Mouse (Mus musculus): ENCODE measurements at regions not wholly inside any gene's neighbourhood (a gene's known extent, or its start where the extent isn't known, plus 50 kb on each side); places are given as distances from the start of the nearest gene placed in this dataset.

DNA sequence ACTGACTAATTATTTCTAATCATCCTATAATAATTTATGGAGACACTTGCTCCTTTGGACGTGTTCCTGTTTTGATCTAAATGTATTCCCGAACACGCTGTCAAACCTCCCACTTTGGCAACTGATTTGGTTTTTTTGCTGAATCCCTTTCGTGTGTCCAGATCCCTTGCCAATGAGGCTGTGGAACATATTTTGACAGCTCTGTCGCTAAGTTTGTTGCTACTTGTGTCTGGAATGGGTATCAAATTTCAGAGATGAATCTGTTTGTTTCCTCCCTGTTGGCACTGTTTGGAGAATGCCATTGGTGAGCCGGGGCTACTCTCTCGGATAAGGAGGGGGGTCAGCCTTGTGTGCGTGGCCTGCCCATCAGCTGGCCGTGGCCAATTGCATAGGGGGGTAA lies 277.2 kb upstream of the Tshz3 start:
- peak; percentile 10 to 63 for DNase-seq (ENCODE audit: low spot score in 2 of 2)
- intact Hi-C loops (cut with DNase I) = no loop called here

- peak; percentile 31 to 89 for DNase-seq (ENCODE audit: low spot score in 2 of 2)
- intact Hi-C loops (cut with DNase I) = no loop called here
Measured at GRCm38 (mm10) chr7:36449181-36449915, 248.6 kb upstream of the Tshz3 start.

DNA sequence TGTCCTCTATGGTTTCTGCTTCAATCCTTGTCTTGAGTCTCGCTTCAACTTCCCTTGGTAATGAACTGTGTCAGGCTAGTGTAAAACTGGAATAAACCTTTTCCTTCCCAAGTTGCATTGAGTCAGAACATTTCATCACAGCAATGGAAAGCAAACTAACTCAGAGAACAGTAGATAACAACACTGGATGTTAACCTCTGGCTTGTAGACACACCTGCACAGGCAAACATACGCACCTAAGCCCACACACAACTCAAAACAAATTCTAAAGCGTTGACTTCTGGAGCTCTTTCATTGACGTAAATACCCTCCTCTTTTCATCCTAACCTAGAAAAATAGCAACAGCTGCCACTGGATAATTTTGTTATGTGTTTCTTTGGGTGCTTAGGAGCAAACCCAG lies 244.1 kb upstream of the Tshz3 start:
- intact Hi-C loops (cut with DNase I) = loop anchor here (10.0 kb wide), 2 partner anchors 119 to 549 kb away; no protein-coding TSS in a partner anchor
- no peak for DNase-seq (ENCODE audit: low spot score in 2 of 2)

DNA sequence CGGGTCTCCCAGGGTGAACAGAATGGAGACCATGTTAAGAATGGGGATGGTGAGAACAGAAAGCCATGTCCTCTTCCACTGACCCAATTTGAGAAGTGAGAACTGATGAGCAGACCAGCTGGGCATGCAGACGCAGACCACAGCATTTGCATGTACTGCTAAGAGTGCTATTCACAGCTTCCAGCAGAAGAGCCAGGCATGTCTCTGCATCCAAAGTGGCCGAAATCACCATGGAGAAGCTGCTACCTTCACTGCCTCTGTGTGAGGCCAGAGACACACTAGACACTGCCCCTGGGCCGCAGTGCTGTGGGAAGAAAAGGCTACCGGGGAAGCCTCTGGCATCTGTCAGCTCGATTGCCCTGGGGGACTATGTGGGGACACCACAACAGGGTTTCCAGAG lies 241.8 kb upstream of the Tshz3 start:
- intact Hi-C loops (cut with DNase I) = loop anchor here (10.0 kb wide), 2 partner anchors 121 to 551 kb away; no protein-coding TSS in a partner anchor
- DNase-seq (ENCODE audit: low spot score in 2 of 2) = peak in 1 of 2 experiments; percentile 43

- no peak for DNase-seq (ENCODE audit: low spot score in 2 of 2)
- intact Hi-C loops (cut with DNase I) = no loop called here
Measured at GRCm38 (mm10) chr7:36462422-36462833, 235.5 kb upstream of the Tshz3 start.

DNA sequence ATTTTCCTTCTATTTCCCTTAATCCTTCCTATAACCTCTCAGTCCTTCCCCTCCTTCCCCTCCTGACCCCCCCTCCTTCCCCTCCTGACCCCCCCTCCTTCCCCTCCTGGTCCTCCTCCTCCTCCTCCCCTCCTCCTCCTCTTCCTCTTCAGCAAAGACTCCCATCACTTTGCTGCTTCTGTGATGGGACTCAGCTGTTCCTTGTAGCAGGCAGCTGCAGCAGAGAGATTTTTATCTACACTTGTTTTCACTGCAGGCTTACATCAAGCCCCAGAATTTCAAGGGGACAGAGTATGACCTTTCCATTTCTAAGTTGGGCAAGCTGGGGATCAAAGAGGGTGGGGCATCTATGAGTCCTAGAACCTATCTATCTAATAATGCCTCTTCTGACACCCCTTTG lies 228.5 kb upstream of the Tshz3 start:
- DNase-seq (ENCODE audit: low spot score in 2 of 2) = no peak
- intact Hi-C loops (cut with DNase I) = no loop called here

GRCm38 (mm10) chr7:36473532-36473931 lies 224.4 kb upstream of the Tshz3 start:
- no peak for DNase-seq (ENCODE audit: low spot score in 2 of 2)
- intact Hi-C loops (cut with DNase I) = no loop called here

DNA sequence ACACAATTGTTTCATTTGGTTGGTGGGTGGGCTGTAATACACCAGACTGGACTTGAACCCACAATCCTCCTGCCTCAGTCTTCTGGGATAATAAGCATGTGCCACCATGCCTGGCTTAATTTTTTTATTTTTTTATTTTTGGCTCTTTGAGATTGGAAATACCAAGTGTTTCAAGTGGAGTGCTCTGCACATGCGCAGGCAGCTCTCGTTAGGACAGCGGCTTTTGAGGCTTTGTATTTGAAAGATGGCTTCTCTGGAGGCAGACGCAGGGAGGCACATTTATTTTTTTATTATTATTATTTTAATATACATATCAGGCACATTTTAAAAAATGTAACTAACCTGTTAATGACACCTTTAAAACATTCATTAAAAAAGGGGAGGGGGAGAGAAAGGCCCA lies 221.5 kb upstream of the Tshz3 start:
- DNase-seq (ENCODE audit: low spot score in 2 of 2) = peak in 1 of 2 experiments; percentile 14

DNA sequence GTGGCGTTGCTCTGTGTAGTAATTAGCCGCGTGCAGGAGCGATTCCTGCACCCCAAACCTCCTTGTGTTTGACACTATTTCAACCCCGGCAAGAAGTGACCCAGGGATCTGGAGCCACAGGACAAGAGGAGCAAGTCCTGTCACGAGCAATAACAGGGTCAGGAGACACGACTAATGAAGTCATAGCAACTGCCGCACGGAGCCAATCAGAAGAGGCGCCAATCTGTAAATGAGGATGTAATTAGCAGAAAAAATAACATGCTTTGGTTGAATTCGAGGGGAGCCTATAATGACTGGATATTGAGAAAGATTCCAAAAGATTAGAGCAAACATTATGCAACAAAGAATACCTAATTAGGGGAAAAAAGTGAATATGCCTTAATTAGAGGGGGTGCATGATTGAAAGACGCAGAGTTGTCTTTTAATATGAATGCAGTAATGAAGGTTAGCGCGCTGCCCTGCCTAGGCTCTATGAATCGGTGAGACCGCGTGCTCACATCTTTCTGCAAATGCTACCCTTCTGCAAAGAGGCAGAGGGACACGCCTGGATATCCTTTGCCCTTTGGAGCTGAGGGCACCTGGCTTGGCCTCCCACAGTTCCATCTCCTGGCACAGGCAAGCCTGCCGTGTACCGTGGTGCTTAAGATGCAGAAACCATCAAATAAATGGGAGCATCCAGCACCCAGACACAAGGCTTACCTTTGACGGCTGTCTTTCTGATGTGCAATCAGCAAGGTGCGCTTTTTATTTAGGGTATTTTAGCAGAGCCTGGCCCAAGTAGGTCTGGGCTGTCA lies 220.9 kb upstream of the Tshz3 start:
- intact Hi-C loops (cut with DNase I) = no loop called here
- DNase-seq (ENCODE audit: low spot score in 2 of 2) = no peak

More for the DNA sequence above, 221.5 kb upstream of the Tshz3 start:
- intact Hi-C loops (cut with DNase I) = no loop called here

GRCm38 (mm10) chr7:36488155-36488554 lies 209.8 kb upstream of the Tshz3 start:
- no peak for DNase-seq (ENCODE audit: low spot score in 2 of 2)
- intact Hi-C loops (cut with DNase I) = no loop called here

GRCm38 (mm10) chr7:36491173-36491581 lies 206.7 kb upstream of the Tshz3 start:
- no peak for DNase-seq (ENCODE audit: low spot score in 2 of 2)
- intact Hi-C loops (cut with DNase I) = no loop called here

DNA sequence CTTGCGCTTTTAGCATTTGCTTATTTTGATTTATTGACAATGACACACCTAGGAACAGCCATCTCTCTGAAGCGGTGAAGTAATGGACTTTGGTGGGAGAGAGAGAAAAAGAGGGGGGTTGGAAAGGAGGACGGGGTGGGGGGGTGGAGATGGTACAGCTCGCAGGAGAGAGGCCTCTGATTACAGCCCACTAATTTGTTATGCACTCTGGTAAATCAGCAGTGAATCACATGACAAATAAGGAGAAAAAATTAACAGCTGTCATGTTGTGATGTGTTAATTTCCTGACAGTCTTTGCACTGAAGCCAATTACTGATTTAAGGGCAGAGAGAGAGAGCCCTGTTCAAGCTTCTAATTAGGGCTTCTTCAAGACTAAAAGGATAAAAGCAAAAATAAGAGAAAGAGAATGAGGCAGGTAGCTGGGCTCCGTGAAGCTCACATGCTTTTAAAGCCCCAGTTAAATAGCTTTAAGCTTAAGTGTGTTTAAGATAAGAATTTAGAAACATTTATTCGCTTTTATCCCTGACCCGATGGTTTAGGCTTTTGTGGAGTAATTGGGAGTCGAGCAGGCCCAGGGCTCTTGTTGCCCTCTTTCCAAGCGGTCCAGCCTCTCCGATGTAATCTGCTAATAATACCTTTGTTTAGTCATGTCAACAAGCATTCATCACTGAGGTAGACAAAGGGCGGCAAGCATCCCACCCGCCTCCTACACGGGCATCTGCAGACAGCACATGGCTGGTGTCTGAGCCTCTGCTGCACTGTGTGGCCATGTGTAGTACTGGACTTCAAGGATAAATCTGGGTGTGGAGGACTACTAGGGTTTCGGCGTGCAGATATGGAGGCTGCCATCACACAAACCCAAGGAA lies 193.7 kb upstream of the Tshz3 start:
- intact Hi-C loops (cut with DNase I) = no loop called here
- DNase-seq (ENCODE audit: low spot score in 2 of 2) = no peak

GRCm38 (mm10) chr7:36507895-36508431 lies 190.0 kb upstream of the Tshz3 start:
- intact Hi-C loops (cut with DNase I) = no loop called here
- no peak for DNase-seq (ENCODE audit: low spot score in 2 of 2)

- DNase-seq (ENCODE audit: low spot score in 2 of 2) = no peak
- intact Hi-C loops (cut with DNase I) = no loop called here
Measured at GRCm38 (mm10) chr7:36513680-36514079, 184.2 kb upstream of the Tshz3 start.

- intact Hi-C loops (cut with DNase I) = no loop called here
- DNase-seq (ENCODE audit: low spot score in 2 of 2) = no peak
Measured at GRCm38 (mm10) chr7:36516094-36516663, 181.7 kb upstream of the Tshz3 start.

GRCm38 (mm10) chr7:36519027-36519426 lies 178.9 kb upstream of the Tshz3 start:
- no peak for DNase-seq (ENCODE audit: low spot score in 2 of 2)
- intact Hi-C loops (cut with DNase I) = no loop called here

DNA sequence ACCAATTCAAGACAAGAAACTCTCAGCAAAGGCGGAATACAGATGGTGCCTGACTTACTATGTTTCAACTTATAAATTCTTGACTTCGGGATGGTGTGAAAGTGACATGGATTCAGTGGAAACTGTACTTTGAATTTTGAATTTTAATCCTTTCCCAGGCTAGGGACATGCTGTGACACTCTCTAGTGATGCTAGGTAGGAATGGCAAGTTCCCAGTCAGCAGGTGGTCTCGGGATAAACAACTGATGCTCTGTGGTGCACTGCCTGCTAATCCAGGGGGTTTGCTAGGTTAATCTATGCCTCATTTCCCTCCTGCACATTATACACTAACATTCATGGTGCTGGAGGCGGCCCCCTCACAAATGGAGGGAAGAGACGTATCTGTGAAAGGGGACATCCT lies 175.0 kb upstream of the Tshz3 start:
- DNase-seq (ENCODE audit: low spot score in 2 of 2) = peak in 1 of 2 experiments; percentile 29
- intact Hi-C loops (cut with DNase I) = no loop called here

DNA sequence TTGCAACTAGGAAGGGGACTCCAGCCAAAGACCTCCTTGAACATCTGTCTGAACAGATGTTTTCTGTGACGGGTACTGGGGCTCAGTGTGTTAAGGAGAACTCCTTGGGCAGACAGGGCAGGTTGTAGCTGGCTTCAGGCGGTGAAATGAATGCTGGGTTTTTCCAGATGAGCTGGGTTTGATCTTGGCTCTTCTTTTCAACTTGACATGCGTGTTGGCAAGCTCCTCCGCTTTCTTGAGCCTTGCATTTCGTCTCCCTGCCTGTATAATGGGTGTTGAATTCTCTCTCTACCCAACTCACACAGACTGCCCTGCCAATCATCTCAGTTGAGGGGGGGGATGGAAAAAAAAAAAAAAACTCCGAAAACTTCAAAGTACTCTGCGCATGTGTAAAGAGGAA lies 171.8 kb upstream of the Tshz3 start:
- DNase-seq (ENCODE audit: low spot score in 2 of 2) = no peak
- intact Hi-C loops (cut with DNase I) = no loop called here

- intact Hi-C loops (cut with DNase I) = no loop called here
- DNase-seq (ENCODE audit: low spot score in 2 of 2) = no peak
Measured at GRCm38 (mm10) chr7:36526692-36527091, 171.2 kb upstream of the Tshz3 start.

Data from left cerebral cortex, postnatal 25 days (tissue).